Mouse (Mus musculus) G1E (cell line): Measurements from ENCODE around the gene Ncor2. TPM values are rescaled to one million over a fixed set of nuclear protein-coding genes. Genes with fewer than 3 reads are reported as not detected.

Experiments used
- ATAC-seq: 2 replicates; pipeline ENCODE4 v1.8.0; 2016; ENCODE audit warnings: mild to moderate bottlenecking; ENCODE audit not compliant: insufficient number of reproducible peaks, poor library complexity, low FRiP score, severe bottlenecking; ENCODE audit errors: extremely low read depth
- DNase-seq: peaks from one replicate; pipeline ENCODE4 v3.0.0; 2012; ENCODE audit warnings: low spot score
- H3K27me3 ChIP-seq: 2 replicates; pipeline ENCODE4 v1.6.1; 2012; ENCODE audit warnings: mild to moderate bottlenecking, low read length, inconsistent platforms; ENCODE audit not compliant: insufficient read depth
- H3K36me3 ChIP-seq: replicated peaks from 2 replicates; pipeline ENCODE3; 2012; ENCODE audit warnings: mild to moderate bottlenecking, inconsistent platforms
- H3K4me1 ChIP-seq: 2 replicates; pipeline ENCODE4 v1.6.1; 2012; ENCODE audit warnings: low read depth, low read length, inconsistent platforms, mixed read lengths; ENCODE audit not compliant: insufficient read depth
- H3K4me3 ChIP-seq: 2 replicates; pipeline ENCODE4 v1.5.1; 2012; ENCODE audit warnings: low read depth, mild to moderate bottlenecking, inconsistent platforms, low read length, moderate library complexity, mixed read lengths
- H3K9me3 ChIP-seq: replicated peaks from 2 replicates; pipeline ENCODE4 v1.6.1; 2012; ENCODE audit warnings: inconsistent platforms
- CTCF ChIP-seq: IDR thresholded peaks from 2 replicates; pipeline ENCODE4 v1.5.1; 2012; ENCODE audit warnings: low read depth, low read length, inconsistent platforms, mixed read lengths
- GATA1 ChIP-seq: IDR thresholded peaks from 2 replicates; pipeline ENCODE4 v1.6.1; 2012; ENCODE audit warnings: borderline replicate concordance, low read length, inconsistent platforms, mixed read lengths
- GATA2 ChIP-seq: IDR thresholded peaks from 2 replicates; pipeline ENCODE4 v1.6.1; 2012; ENCODE audit warnings: low read depth, low read length, inconsistent platforms, borderline replicate concordance
- POLR2AphosphoS5 ChIP-seq: IDR thresholded peaks from 2 replicates; pipeline ENCODE4 v1.6.1; 2012; ENCODE audit warnings: low read depth, low read length, inconsistent platforms; ENCODE audit not compliant: insufficient replicate concordance
- TAL1 ChIP-seq: conservative IDR thresholded peaks from 2 replicates; pipeline ENCODE4 v1.6.1; 2012; ENCODE audit warnings: low read depth, low read length, inconsistent platforms, mixed read lengths
- polyA plus RNA-seq: library from polyadenylated mRNA; stranded (reverse); fragments of >175 nt; gene quantifications from 2 replicates; pipeline ENCODE4 v1.2.3, GENCODE M21; 2012
- total RNA-seq, 2 experiments: library from RNA; stranded (forward) in 1 of 2; stranded (reverse) in 1 of 2; fragments of 200-1000 nt in 1 of 2; fragments of >200 nt in 1 of 2; fragmentation: Nextera tagmentation in 1 of 2; gene quantifications; 2 replicates each; pipeline ENCODE4 v1.2.3; 2014 to 2017

Ncor2 gene
- total and polyA plus RNA-seq, 3 experiments = 0.09 TPM; not detected in 2

DNA sequence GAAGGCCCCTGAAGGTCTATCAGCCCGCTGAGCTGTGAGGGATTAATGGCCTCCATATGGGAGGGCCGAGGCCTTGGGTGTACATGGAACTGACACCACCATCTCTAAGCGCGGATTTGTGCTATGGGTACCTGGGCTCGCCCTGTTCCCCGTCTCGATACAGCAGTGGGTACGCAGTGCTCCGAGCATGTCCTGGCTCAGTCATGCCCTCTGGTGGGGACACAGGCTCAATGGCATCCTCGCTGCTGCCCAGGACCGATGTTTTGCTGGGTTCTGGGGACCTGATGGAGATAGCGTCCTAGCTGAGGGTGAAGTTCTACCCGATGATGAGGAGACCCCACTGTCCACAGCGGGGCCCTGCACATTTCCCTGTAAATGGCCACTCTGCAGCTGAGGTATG lies 155.0 kb downstream of the Ncor2 start:
- Histone ChIP-seq H3K9me3 (peaks cover 94% of the 10 kb centered on the region), H3K4me1 (no peaks in the 10 kb centered on the region), H3K4me3 (no peak overlapping the region), H3K36me3 (no peaks in the 10 kb centered on the region), H3K27me3 (peaks cover 2% of the 10 kb centered on the region; the same call in 1 of the 2 replicates)
- TF ChIP-seq GATA1 (no peak), TAL1 (no peak), POLR2AphosphoS5 (no peak), CTCF (no peak), GATA2 (no peak)
- no peak for DNase-seq
- ATAC-seq = no peak

DNA sequence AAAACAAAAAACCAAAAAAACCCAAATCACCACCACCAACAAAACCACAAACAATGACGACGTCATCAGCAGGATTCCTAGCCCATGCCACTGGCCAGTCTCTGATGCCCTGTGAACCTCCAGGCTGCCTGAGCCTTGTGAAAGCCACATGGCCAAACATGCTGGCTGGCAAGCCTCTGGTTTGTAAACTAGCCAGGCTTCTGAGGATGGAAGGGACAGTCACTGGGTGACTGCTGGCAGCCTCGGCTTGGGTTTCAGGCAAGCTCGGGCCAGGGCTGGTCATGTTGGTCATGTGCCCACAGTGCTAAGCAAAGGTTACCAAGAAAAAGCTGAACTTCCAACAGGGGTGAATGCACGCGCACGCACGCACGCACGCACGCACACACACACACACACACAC lies 157.7 kb downstream of the Ncor2 start:
- Histone ChIP-seq H3K36me3 (no peaks in the 10 kb centered on the region), H3K4me1 (no peaks in the 10 kb centered on the region), H3K4me3 (no peak overlapping the region), H3K9me3 (peaks cover 95% of the 10 kb centered on the region), H3K27me3 (peaks cover 2% of the 10 kb centered on the region; the same call in 1 of the 2 replicates)
- no peak for TF ChIP-seq TAL1
- no peak for TF ChIP-seq GATA1
- TF ChIP-seq POLR2AphosphoS5 = no peak
- TF ChIP-seq GATA2 = no peak
- no peak for TF ChIP-seq CTCF
- ATAC-seq (no peak), DNase-seq (no peak)

DNA sequence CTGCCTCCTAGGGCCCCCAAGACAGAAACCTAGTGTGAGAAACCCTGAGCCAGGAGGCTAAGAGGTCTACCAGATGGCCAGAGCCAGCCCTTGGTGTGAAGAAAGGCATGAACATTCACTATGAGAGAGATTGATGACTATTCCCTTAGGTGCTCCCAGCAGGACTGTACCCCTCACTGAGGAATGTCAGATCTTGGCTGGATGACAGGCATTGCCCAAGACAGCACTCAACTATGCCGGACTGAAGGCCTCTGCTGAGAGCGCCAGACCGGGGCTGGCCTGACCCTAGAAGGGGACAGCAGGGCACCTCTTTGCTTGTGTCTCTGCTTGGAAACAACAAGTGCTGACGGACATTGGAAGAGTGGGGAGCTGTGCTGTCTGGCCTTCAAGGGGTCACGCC lies 159.9 kb downstream of the Ncor2 start:
- Histone ChIP-seq H3K9me3 (peaks cover 92% of the 10 kb centered on the region), H3K27me3 (peaks cover 2% of the 10 kb centered on the region; the same call in 1 of the 2 replicates), H3K4me1 (no peaks in the 10 kb centered on the region), H3K36me3 (no peaks in the 10 kb centered on the region), H3K4me3 (no peak overlapping the region; the same call in 1 of the 2 replicates)
- TF ChIP-seq POLR2AphosphoS5 (no peak), GATA2 (no peak), GATA1 (no peak), TAL1 (no peak), CTCF (no peak)
- no peak for DNase-seq
- no peak for ATAC-seq

DNA sequence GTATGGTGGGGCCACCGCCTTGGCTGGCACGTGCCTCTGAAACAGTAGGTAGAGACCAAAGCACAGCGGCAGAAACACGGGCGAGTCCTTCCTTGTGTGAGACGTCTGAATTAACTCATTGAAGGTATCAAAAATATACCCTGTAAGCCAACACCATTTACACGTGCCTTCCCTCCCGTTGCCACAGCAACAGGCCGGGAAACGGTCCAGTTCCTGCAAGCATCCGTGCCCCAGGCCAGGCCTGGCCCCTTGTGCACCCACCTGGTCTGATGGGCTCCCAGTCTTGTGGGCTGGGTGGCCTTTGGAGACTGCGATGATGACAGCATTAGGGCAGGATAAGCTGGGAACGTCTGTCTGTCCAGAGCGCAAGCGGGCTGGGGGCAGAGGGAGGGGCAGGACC lies 161.7 kb downstream of the Ncor2 start:
- H3K36me3 ChIP-seq = no peaks in the 10 kb centered on the region
- ATAC-seq = no peak
- H3K9me3 ChIP-seq = peaks cover 92% of the 10 kb centered on the region
- H3K4me3 ChIP-seq = no peak overlapping the region; the same call in 1 of the 2 replicates
- TF ChIP-seq GATA1 = no peak
- TF ChIP-seq GATA2 = no peak
- no peak for TF ChIP-seq POLR2AphosphoS5
- no peak for TF ChIP-seq TAL1
- no peak for TF ChIP-seq CTCF
- DNase-seq = no peak
- no peaks in the 10 kb centered on the region for H3K4me1 ChIP-seq
- H3K27me3 ChIP-seq = no peaks in the 10 kb centered on the region

DNA sequence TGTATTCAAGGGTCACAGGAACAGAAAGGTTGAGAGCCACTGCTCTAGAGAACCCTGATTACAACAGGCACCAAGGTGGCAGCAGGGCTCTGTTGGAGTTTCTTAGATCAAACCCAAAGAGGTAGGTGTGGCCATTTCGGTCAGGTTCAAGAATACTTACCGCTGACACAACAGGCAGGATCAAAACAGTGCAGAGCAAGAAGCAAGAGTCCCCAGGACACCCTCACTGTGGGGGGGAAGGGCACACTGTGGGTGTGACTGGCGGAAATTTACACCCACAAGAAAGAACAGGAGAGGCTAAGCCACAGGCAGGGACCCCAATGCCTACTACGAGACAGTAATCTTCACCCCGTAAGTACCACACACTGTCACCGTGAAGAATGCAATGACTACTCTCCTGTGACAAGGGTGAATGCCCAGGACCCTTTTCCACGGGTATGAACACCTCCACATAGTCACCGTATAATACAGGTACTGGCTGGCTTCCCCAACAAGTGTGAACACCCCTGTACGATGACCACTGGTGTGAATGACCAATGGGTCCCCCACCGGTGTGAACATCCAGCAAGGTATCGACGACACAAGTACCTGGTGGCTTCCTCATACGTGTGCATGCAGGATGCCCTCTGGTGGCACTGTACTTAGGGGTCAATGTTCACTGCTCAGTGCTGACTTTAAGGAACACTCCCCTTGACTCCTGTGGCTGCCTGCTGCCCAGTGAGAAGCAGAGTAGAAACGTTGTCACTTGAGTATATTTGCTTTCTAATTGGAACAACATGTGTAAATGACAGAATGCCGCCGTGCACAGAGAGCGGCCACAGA lies 162.4 kb downstream of the Ncor2 start:
- Histone ChIP-seq H3K4me3 (no peak overlapping the region), H3K27me3 (no peaks in the 10 kb centered on the region), H3K9me3 (peaks cover 93% of the 10 kb centered on the region), H3K36me3 (no peaks in the 10 kb centered on the region), H3K4me1 (no peaks in the 10 kb centered on the region)
- no peak for ATAC-seq
- TF ChIP-seq TAL1 (no peak), CTCF (no peak), GATA2 (no peak), POLR2AphosphoS5 (no peak), GATA1 (no peak)
- DNase-seq = no peak

DNA sequence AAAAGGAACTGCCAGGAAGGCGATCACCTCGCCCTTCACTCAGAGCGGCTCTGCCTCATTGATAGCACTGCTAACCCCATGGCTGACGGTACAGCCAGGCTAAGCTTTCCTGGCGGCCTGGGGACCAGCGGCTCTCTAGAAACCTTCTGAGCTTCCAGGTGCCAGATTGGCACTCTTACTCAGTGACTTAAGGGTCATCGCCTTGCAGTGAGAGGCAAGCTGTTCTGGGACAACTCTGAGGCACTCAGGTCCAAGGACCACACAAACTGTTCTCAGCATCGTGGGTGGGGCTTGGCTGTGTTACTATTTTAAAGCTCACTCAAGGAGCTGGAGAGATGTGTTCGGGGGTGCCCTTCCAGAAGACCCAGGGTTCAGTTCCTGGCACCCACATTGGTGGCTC lies 163.4 kb downstream of the Ncor2 start:
- TF ChIP-seq TAL1 (no peak), CTCF (no peak), POLR2AphosphoS5 (no peak), GATA2 (no peak), GATA1 (no peak)
- H3K27me3 ChIP-seq = no peaks in the 10 kb centered on the region
- no peak for DNase-seq
- H3K4me1 ChIP-seq = no peaks in the 10 kb centered on the region
- no peak overlapping the region for H3K4me3 ChIP-seq
- peaks cover 95% of the 10 kb centered on the region for H3K9me3 ChIP-seq
- ATAC-seq = no peak
- no peaks in the 10 kb centered on the region for H3K36me3 ChIP-seq
